Mouse (Mus musculus) brain, embryonic 14.5 days (tissue): Measurements from ENCODE around the gene Zfp568. TPM values are rescaled to one million over a fixed set of nuclear protein-coding genes. Genes with fewer than 3 reads are reported as not detected.

Experiments
- DNase-seq: peaks from one replicate; pipeline ENCODE4 v3.0.0-alpha.2; 2011; ENCODE audit warnings: low read depth
- CTCF ChIP-seq: fragments of 200-500 bp; IDR thresholded peaks from 2 replicates; pipeline ENCODE4 v1.5.1; 2012; ENCODE audit warnings: inconsistent platforms, mild to moderate bottlenecking, moderate library complexity, borderline replicate concordance; ENCODE audit not compliant: insufficient read depth, insufficient read length; ENCODE audit errors: extremely low read depth
- POLR2A ChIP-seq: fragments of 200-500 bp; IDR thresholded peaks from 2 replicates; pipeline ENCODE4 v1.6.1; 2012; ENCODE audit warnings: mild to moderate bottlenecking, inconsistent platforms, borderline replicate concordance; ENCODE audit not compliant: poor library complexity, insufficient read depth, insufficient read length, severe bottlenecking; ENCODE audit errors: extremely low read depth
- polyA plus RNA-seq: library from polyadenylated mRNA; depleted of rRNA; stranded (reverse); fragments of >200 nt; gene quantifications from 2 replicates; pipeline ENCODE4 v1.2.3, GENCODE M21; 2012; rRNA removed

Zfp568 gene
- 6.4 and 7.2 TPM in 2 replicates for polyA plus RNA-seq

- peak; percentile 96 for DNase-seq
- TF ChIP-seq CTCF = peak; percentile 60; the same call in 1 of the 2 replicates
- peak; percentile 100 for TF ChIP-seq POLR2A
Measured at GRCm38 (mm10) chr7:29983690-29984380, at the start of gene Zfp568. TSS of gene Zfp568 (plus strand) at chr7:29983955.

DNA sequence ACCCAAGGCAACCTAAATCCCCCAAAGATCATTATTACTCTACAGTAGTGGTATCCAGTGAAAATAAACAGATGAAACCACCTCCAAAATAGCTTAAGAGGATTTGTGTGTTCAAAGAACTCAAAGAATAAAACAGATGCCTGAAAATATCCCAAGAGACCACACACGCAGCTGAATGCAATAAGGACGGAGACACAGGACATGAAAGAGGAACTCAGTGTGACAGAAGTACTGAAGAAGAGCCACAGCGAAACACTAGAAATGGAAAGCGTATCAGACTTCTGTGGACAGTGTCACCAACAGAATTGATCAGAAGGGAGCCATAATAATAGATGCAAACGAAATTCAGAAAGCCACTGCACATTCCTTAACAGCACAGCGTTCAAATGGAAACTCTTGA lies 44.9 kb upstream of the Zfp568 start:
- TF ChIP-seq POLR2A (no peak), CTCF (no peak)
- DNase-seq = no peak

DNA sequence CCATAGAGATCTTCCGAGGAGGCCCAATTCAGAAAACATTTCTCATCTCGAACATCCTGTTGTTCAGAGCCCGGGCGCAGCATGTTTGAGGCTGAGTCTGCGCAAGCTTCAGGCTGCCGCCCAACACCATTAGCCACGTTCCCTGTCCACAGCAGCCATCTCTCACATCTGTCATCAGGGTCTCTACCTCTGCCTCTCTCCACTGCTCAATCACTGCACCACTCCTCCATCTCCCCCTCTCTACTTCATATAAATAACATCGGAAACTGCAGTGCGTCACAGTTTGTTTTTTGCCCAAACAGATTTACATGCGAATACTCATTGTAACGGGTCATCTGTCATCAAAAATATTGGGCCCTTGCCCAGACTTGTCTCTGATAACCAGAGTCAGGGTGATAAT lies 42.7 kb upstream of the Zfp568 start:
- TF ChIP-seq CTCF = no peak
- no peak for TF ChIP-seq POLR2A
- peak; percentile 26 for DNase-seq

GRCm38 (mm10) chr7:29942740-29943139 lies 41.0 kb upstream of the Zfp568 start:
- TF ChIP-seq POLR2A (no peak), CTCF (no peak)
- DNase-seq = peak; percentile 9

- no peak for DNase-seq
- no peak for TF ChIP-seq POLR2A
- TF ChIP-seq CTCF = no peak
Measured at GRCm38 (mm10) chr7:29943720-29944119, 40.0 kb upstream of the Zfp568 start.

GRCm38 (mm10) chr7:29944201-29944600 lies 39.6 kb upstream of the Zfp568 start:
- no peak for TF ChIP-seq CTCF
- no peak for TF ChIP-seq POLR2A
- peak; percentile 55 for DNase-seq

GRCm38 (mm10) chr7:29953086-29953485 lies 30.7 kb upstream of the Zfp568 start:
- no peak for DNase-seq
- no peak for TF ChIP-seq POLR2A
- TF ChIP-seq CTCF = no peak

GRCm38 (mm10) chr7:29953513-29954401 lies 30.0 kb upstream of the Zfp568 start, which contains the start of gene Zfp74:
TSS of gene Zfp74 (minus strand) at chr7:29954089.
- TF ChIP-seq CTCF = no peak
- peak; percentile 34; the same call in 1 of the 2 replicates for TF ChIP-seq POLR2A
- DNase-seq = peak; percentile 94

DNA sequence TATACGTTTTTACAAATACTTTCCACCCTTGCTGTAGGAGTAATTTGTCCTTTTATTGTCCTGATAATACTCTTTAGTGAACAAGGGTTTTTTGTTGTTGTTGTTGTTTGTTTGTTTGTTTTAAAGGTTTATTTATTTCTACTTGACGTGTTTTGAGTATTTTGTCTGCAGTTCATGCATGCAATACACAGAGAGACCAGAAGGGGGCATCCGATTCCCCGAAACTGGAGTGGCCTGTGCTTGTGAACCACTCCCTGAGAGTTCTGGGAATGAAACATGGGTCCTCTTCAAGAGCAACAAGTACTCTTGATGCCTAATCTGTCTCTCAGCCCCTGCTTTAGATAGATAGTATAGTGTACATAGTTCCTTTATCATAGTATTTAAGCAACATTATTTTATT lies 29.0 kb upstream of the Zfp568 start:
- TF ChIP-seq POLR2A (no peak), CTCF (peak; percentile 55; the same call in 1 of the 2 replicates)
- peak; percentile 63 for DNase-seq

DNA sequence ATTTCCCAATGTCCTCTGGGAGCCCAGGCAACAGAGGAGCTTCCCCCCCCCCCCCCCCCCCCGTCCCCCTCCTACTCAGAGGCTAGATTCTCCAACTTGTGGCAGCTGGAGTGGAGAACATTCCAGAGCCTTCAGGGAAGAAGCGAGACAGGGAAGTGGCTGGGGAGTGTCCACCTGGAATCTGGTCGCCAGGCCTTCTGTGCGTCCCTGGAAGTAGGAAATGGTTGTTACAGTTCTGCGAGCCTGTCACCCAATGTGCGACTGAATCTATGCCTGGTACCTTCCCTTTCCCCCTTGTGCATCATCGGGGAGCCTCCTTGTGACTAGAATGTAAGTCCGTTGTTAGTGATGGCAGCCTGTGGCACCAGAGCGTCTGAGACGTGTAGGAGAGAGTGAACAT lies 27.5 kb upstream of the Zfp568 start:
- DNase-seq = no peak
- TF ChIP-seq POLR2A (no peak), CTCF (no peak)

GRCm38 (mm10) chr7:29958125-29958724 lies 25.5 kb upstream of the Zfp568 start:
- DNase-seq = no peak
- TF ChIP-seq CTCF = no peak
- no peak for TF ChIP-seq POLR2A
